Mouse (Mus musculus) kidney, adult 2 months (tissue): ENCODE data around the gene Parp1. TPM values are rescaled to one million over a fixed set of nuclear protein-coding genes. Genes with fewer than 3 reads are reported as not detected.

ENCODE experiments used
- DNase-seq: peaks from one replicate; pipeline ENCODE4 v3.0.0; 2021
- H3K27ac ChIP-seq: fragments of 200-500 bp; 2 replicates; pipeline ENCODE4 v1.5.1; 2012; ENCODE audit warnings: low read depth, low read length, control low read depth, inconsistent platforms; ENCODE audit not compliant: insufficient read depth
- H3K27me3 ChIP-seq: fragments of 200-500 bp; replicated peaks from 2 replicates; pipeline ENCODE4 v1.6.1; 2012; ENCODE audit warnings: mild to moderate bottlenecking, moderate library complexity, low read length, inconsistent platforms; ENCODE audit not compliant: control insufficient read depth, insufficient read depth
- H3K36me3 ChIP-seq: fragments of 200-500 bp; 2 replicates; pipeline ENCODE4 v1.6.1; 2012; ENCODE audit warnings: mild to moderate bottlenecking, moderate library complexity, low read length, inconsistent platforms; ENCODE audit not compliant: control insufficient read depth, insufficient read depth
- H3K4me1 ChIP-seq: fragments of 200-500 bp; 2 replicates; pipeline ENCODE4 v1.6.1; 2011; ENCODE audit warnings: low read length; ENCODE audit not compliant: control insufficient read depth, insufficient read depth
- H3K4me3 ChIP-seq: fragments of 200-500 bp; 2 replicates; pipeline ENCODE4 v1.5.1; 2011; ENCODE audit warnings: mild to moderate bottlenecking, low read depth, low read length, control low read depth; ENCODE audit not compliant: insufficient read depth
- CTCF ChIP-seq: fragments of 200-500 bp; conservative IDR thresholded peaks from 2 replicates; pipeline ENCODE4 v1.5.1; 2011; ENCODE audit warnings: low read depth, mild to moderate bottlenecking, control low read depth, low read length, moderate library complexity, mixed read lengths; ENCODE audit not compliant: insufficient read depth, insufficient read length
- POLR2A ChIP-seq: fragments of 200-500 bp; IDR thresholded peaks from one replicate; pipeline ENCODE4 v1.6.1; 2011; ENCODE audit warnings: low read depth, low read length, control low read depth
- WGBS: fragments of 180-500 bp; shearing (Covaris S2); methylation state at CpG from one replicate; pipeline ENCODE4 v1.1.7; 2018; 5-methylcytosine and 5-hydroxymethylcytosine counted together
- polyA plus RNA-seq: library from polyadenylated mRNA; depleted of rRNA; stranded (reverse); fragments of >200 nt; gene quantifications from 2 replicates; pipeline ENCODE4 v1.2.3, GENCODE M21; 2012

Parp1 gene
- polyA plus RNA-seq, 1 experiment = 24.6 TPM

DNA sequence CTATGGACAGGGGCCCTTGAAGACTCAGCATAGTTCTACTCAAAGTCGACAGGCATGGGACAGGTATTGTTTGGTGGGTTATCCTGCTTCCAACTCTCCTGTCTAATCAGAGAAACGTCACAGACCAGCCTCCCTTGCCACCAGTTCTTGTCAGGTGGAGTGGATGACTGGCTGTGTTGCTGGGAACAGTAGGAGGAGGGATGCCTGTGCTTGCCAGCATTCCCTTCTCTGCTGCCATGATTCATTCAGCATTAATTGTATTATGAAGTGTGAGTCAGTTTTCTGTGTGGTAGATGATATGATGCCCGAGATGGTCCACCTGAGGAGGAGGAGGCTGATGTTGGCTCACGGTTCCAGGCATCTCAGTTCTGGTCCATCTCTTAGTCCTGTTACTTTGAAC, 9.1 kb downstream of the Parp1 start:
- DNase-seq = no peak
- 89% methylated on average over 4 of the region's 4 CpGs for WGBS
- H3K27ac ChIP-seq = no peak overlapping the region
- H3K36me3 ChIP-seq = peaks cover 1% of the 10 kb centered on the region
- TF ChIP-seq CTCF (no peak), POLR2A (no peak)
- no peaks in the 10 kb centered on the region for H3K4me1 ChIP-seq
- H3K27me3 ChIP-seq = no peaks in the 10 kb centered on the region
- H3K4me3 ChIP-seq = no peak overlapping the region

DNA sequence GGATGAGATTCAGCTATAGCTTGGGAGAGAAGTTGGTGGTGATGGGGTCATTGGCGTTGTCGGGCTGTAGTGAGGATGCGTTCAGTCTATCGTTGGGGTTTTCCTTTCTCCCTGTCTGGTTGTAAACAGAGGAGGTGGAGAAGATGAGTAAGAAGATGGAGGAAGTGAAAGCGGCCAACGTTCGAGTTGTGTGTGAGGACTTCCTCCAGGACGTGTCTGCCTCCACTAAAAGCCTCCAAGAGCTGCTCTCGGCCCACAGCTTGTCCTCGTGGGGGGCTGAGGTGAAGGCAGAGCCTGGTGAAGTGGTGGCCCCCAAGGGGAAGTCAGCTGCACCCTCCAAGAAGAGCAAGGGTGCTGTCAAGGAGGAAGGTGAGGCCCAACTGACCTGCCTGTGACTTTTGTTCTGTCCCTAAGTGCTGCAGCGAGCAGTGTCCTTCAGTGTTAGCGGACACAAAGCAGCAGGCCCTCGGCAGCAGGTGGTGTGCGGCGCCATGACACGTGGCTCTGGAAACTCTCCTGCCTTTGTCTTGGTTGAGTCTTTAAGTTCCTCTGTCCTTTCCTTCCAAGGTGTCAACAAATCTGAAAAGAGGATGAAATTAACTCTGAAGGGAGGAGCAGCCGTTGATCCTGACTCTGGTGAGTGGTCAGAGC, 19.2 kb downstream of the Parp1 start:
- Histone ChIP-seq H3K36me3 (peaks cover 6% of the 10 kb centered on the region), H3K4me3 (no peak overlapping the region), H3K27me3 (no peaks in the 10 kb centered on the region), H3K4me1 (no peaks in the 10 kb centered on the region), H3K27ac (no peak overlapping the region)
- TF ChIP-seq CTCF (no peak), POLR2A (no peak)
- DNase-seq = peak; percentile 19
- WGBS = 91% methylated on average over 17 of the region's 17 CpGs

DNA sequence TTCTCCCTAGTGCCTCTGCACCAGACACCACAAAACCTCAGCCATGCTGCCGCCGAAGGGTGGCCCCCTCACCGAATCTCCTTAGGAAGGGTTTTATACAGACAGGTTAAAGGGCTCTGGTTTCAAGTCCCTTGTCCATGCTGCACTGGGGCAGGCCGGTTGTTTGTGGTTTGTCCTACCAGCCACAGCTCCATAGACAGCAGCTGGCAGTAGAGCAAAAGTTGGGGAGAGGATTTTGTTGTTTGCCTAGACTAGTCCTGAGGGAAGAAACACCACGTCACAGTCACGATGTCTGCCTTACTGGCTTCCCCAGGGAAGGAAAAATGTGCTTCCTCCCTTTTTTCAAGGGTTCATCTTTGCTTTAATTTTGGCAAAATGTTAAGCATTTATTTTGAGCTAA, 31.9 kb downstream of the Parp1 start:
- 88% methylated on average over 6 of the region's 6 CpGs for WGBS
- no peak overlapping the region for H3K4me3 ChIP-seq
- no peak overlapping the region for H3K27ac ChIP-seq
- DNase-seq = no peak
- peaks cover 2% of the 10 kb centered on the region; the same call in 1 of the 2 replicates for H3K36me3 ChIP-seq
- TF ChIP-seq CTCF = no peak
- no peak for TF ChIP-seq POLR2A
- no peaks in the 10 kb centered on the region for H3K4me1 ChIP-seq
- H3K27me3 ChIP-seq = no peaks in the 10 kb centered on the region

DNA sequence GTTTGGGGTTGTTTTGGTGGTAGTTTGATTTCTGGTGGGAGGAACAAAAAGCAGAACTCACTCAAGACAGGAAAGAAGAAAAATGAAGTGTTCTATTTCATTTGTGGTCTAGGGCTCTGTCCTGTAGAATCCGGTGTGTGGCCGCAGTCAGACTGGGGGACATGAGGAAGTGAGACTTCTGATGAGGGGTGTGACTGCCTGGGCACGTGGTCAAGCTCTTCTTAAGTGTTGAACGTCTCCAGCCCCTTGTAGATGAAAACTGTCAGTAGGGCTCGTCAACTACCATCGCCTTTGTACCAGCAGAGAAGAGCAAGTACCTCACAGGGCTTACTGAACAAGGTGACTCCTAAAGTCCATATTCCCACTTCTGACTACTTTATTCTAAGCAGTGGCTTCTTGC, 33.1 kb downstream of the Parp1 start:
- TF ChIP-seq POLR2A = no peak
- H3K4me3 ChIP-seq = no peak overlapping the region
- no peaks in the 10 kb centered on the region for H3K4me1 ChIP-seq
- peaks cover 2% of the 10 kb centered on the region; the same call in 1 of the 2 replicates for H3K36me3 ChIP-seq
- WGBS = 87% methylated on average over 6 of the region's 6 CpGs
- no peaks in the 10 kb centered on the region for H3K27me3 ChIP-seq
- DNase-seq = peak; percentile 28
- H3K27ac ChIP-seq = no peak overlapping the region

DNA sequence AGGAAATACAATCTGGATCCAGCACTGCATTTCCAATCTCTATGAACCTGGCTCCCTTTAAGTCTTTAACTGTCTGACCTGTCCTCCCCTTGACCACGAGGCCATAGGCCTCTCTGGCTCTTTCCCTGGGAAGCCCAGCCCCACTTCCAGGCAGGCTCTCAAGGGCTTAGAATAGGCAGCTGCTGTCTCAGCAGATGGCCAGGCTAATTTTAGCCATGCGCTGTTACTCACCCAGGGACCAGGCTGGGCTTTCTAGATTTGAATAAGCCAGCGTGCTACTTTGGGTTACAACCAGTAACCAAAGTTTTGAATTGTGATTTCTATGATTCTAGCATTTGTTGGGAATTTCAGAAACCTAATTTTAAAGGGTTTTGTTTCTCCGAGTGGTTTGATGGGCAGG, 35.9 kb downstream of the Parp1 start:
- H3K4me1 ChIP-seq = no peaks in the 10 kb centered on the region
- peak; percentile 24 for DNase-seq
- H3K4me3 ChIP-seq = no peak overlapping the region
- no peaks in the 10 kb centered on the region for H3K27me3 ChIP-seq
- TF ChIP-seq POLR2A = no peak
- no peak for TF ChIP-seq CTCF
- no peak overlapping the region for H3K27ac ChIP-seq
- no peaks in the 10 kb centered on the region; the same call in 1 of the 2 replicates for H3K36me3 ChIP-seq
- WGBS = 53% methylated on average over 4 of the region's 4 CpGs

DNA sequence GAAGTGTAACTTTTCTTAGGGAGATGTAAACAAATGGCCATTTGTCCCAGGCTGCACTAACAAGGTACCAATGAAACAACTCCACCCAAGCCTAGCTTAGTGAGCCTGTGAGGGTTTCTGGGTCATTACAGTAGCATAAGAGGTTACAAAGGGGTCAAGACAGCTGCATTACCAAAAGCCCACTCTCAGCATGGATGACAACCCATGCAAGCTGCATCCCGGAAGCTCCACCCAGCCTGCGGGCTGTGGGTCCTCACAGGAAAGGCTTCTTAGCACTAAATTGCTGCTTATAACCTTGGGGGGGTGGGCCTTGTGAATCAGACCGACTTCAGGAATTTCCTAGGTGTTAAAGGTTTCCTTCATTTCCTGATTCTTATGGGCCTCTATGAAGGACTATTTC, 37.4 kb downstream of the Parp1 start:
- 43% methylated on average over 3 of the region's 3 CpGs for WGBS
- no peak for TF ChIP-seq POLR2A
- no peak for TF ChIP-seq CTCF
- H3K4me3 ChIP-seq = no peak overlapping the region
- no peaks in the 10 kb centered on the region for H3K27me3 ChIP-seq
- DNase-seq = no peak
- no peaks in the 10 kb centered on the region for H3K4me1 ChIP-seq
- H3K36me3 ChIP-seq = no peaks in the 10 kb centered on the region
- H3K27ac ChIP-seq = no peak overlapping the region

DNA sequence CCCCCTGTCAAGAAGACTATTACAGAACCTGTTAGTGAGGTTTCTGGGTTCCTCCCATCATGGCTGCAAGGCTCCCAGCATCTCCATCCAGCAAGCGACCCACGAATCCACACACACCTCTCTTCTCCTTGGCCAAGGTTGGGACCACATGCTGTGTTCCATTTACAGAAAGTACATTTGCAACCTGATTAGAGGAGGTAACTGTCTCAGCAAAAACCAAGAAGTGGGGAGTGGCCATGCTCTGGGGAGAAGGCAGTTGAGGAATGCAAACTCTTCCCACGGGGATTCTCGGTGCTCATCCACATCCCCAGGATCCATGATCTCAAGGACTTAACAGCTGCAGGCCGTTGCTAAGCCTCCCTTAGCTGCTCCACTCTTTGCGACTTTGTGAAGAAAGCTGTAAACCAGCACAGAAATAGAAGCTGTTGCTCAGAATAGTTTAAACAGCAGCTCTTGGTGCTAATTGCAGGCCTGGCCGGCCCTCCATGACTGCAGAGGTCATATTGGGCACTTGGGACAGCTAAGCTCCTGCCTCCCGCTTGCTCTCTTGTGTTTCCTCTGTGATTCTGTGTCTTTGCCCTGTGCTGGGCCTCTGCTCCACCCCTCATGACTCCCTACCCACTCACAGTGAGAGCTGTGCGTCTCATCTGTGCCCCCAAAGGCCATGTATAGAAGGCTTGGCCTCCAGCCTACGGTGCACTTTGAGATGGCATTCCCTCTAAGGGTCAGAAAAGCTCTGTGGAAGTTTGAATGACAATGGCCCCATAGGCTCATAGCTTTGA, 38.3 kb downstream of the Parp1 start:
- no peak for DNase-seq
- no peaks in the 10 kb centered on the region for H3K4me1 ChIP-seq
- no peak overlapping the region for H3K27ac ChIP-seq
- TF ChIP-seq POLR2A = no peak
- no peaks in the 10 kb centered on the region for H3K36me3 ChIP-seq
- no peaks in the 10 kb centered on the region for H3K27me3 ChIP-seq
- no peak overlapping the region for H3K4me3 ChIP-seq
- WGBS = 60% methylated on average over 10 of the region's 10 CpGs
